Mouse (Mus musculus) CH12.LX (cell line): ENCODE data around the gene Cbx8. TPM values are rescaled to one million over a fixed set of nuclear protein-coding genes. Genes with fewer than 3 reads are reported as not detected.

Experiments used
- DNase-seq: peaks from one replicate; pipeline ENCODE4 v3.0.0-alpha.2; 2013; ENCODE audit errors: extremely low read depth
- H3K27ac ChIP-seq: 2 replicates; pipeline ENCODE4 v1.5.1; 2012; ENCODE audit warnings: low read depth, mild to moderate bottlenecking, control low read depth, moderate library complexity; ENCODE audit not compliant: insufficient read depth
- H3K27me3 ChIP-seq: replicated peaks from 2 replicates; pipeline ENCODE3; 2012; ENCODE audit warnings: inconsistent platforms
- H3K36me3 ChIP-seq, 2 experiments: replicated peaks in 1 of 2; 2 replicates each; pipeline versions ENCODE3 to v1.6.1; 2012; ENCODE audit warnings: inconsistent platforms in 1 of 2, low read length in 1 of 2, mild to moderate bottlenecking in 1 of 2, mixed read lengths in 1 of 2, moderate library complexity in 1 of 2; ENCODE audit not compliant: control insufficient read depth in 1 of 2, insufficient read depth in 1 of 2
- H3K4me1 ChIP-seq, 2 experiments: 2 replicates each; pipeline ENCODE4 v1.6.1; 2012; ENCODE audit warnings: inconsistent platforms in 1 of 2, moderate library complexity in 1 of 2; ENCODE audit not compliant: insufficient read depth in 2 of 2, control insufficient read depth in 1 of 2
- H3K4me2 ChIP-seq: 2 replicates; pipeline ENCODE4 v1.6.1; 2012; ENCODE audit warnings: low read depth, mild to moderate bottlenecking, control low read depth; ENCODE audit not compliant: poor library complexity, insufficient read depth, severe bottlenecking
- H3K4me3 ChIP-seq, 3 experiments: fragments of 150-350 bp in 1 of 3; sonication (generic) in 1 of 3; replicated peaks in 1 of 3; 2 replicates each; pipeline versions ENCODE3 to v1.5.1; 2011 to 2012; ENCODE audit warnings: low read depth in 2 of 3, low read length in 2 of 3, mild to moderate bottlenecking in 2 of 3, moderate library complexity in 2 of 3, control low read depth in 1 of 3, improper control_type of control experiment in 1 of 3, inconsistent platforms in 1 of 3, mixed read lengths in 1 of 3; ENCODE audit not compliant: poor library complexity in 1 of 3
- H3K79me2 ChIP-seq: replicated peaks from 2 replicates; pipeline ENCODE4 v1.6.1; 2012; ENCODE audit warnings: mild to moderate bottlenecking, moderate library complexity; ENCODE audit not compliant: control insufficient read depth, poor library complexity, insufficient read depth, severe bottlenecking; ENCODE audit errors: extremely low read depth
- H3K9ac ChIP-seq: 2 replicates; pipeline ENCODE4 v1.6.1; 2012; ENCODE audit warnings: low read depth, mild to moderate bottlenecking, control low read depth, moderate library complexity; ENCODE audit not compliant: insufficient read depth
- H3K9me3 ChIP-seq: replicated peaks from 2 replicates; pipeline ENCODE3; 2012; ENCODE audit warnings: low read length, inconsistent platforms, mixed read lengths
- BHLHE40 ChIP-seq: IDR thresholded peaks from 2 replicates; pipeline ENCODE4 v1.6.1; 2011; ENCODE audit warnings: mild to moderate bottlenecking, low read depth, low read length, improper control_type of control experiment
- CHD1 ChIP-seq: IDR thresholded peaks from 2 replicates; pipeline ENCODE4 v1.6.1; 2012; ENCODE audit warnings: low read depth, low read length, improper control_type of control experiment, inconsistent platforms
- CTCF ChIP-seq, 2 experiments: IDR thresholded peaks in 1 of 2; conservative IDR thresholded peaks in 1 of 2; 2 replicates each; pipeline ENCODE4 v1.5.1; 2011 to 2012; ENCODE audit warnings: low read depth in 2 of 2, low read length in 2 of 2, improper control_type of control experiment in 1 of 2, inconsistent platforms in 1 of 2, mild to moderate bottlenecking in 1 of 2, moderate library complexity in 1 of 2
- E2F4 ChIP-seq: IDR thresholded peaks from 2 replicates; pipeline ENCODE4 v1.6.1; 2011; ENCODE audit warnings: low read depth, low read length, improper control_type of control experiment; ENCODE audit not compliant: insufficient replicate concordance
- ELF1 ChIP-seq: IDR thresholded peaks from 2 replicates; pipeline ENCODE4 v1.6.1; 2014; ENCODE audit warnings: low read depth, mild to moderate bottlenecking, inconsistent platforms, low read length, improper control_type of control experiment
- EP300 ChIP-seq: IDR thresholded peaks from 2 replicates; pipeline ENCODE4 v1.6.1; 2011; ENCODE audit warnings: low read length, improper control_type of control experiment
- HCFC1 ChIP-seq: IDR thresholded peaks from 2 replicates; pipeline ENCODE4 v1.6.1; 2012; ENCODE audit warnings: low read depth, mild to moderate bottlenecking, inconsistent platforms, low read length, improper control_type of control experiment
- IRF4 ChIP-seq: IDR thresholded peaks from 2 replicates; pipeline ENCODE4 v1.6.1; 2014; ENCODE audit warnings: low read depth, mild to moderate bottlenecking, inconsistent platforms, low read length, improper control_type of control experiment
- JUN ChIP-seq: IDR thresholded peaks from 2 replicates; pipeline ENCODE4 v1.6.1; 2011; ENCODE audit warnings: low read depth, mild to moderate bottlenecking, low read length, improper control_type of control experiment, moderate library complexity; ENCODE audit not compliant: insufficient read depth
- JUND ChIP-seq: conservative IDR thresholded peaks from 2 replicates; pipeline ENCODE4 v1.6.1; 2011; ENCODE audit warnings: low read depth, low read length, improper control_type of control experiment
- KAT2A ChIP-seq: IDR thresholded peaks from 2 replicates; pipeline ENCODE4 v1.6.1; 2012; ENCODE audit warnings: low read length, improper control_type of control experiment, inconsistent platforms; ENCODE audit not compliant: insufficient replicate concordance
- MAFK ChIP-seq: IDR thresholded peaks from 2 replicates; pipeline ENCODE4 v1.6.1; 2011; ENCODE audit warnings: low read length, improper control_type of control experiment; ENCODE audit not compliant: insufficient replicate concordance
- MAZ ChIP-seq: IDR thresholded peaks from 2 replicates; pipeline ENCODE4 v1.6.1; 2012; ENCODE audit warnings: low read depth, mild to moderate bottlenecking, inconsistent platforms, low read length, improper control_type of control experiment, moderate library complexity
- MEF2A ChIP-seq: IDR thresholded peaks from 2 replicates; pipeline ENCODE4 v1.6.1; 2014; ENCODE audit warnings: low read depth, mild to moderate bottlenecking, inconsistent platforms, low read length, improper control_type of control experiment, borderline replicate concordance
- MYC ChIP-seq: IDR thresholded peaks from 2 replicates; pipeline ENCODE4 v1.6.1; 2011; ENCODE audit warnings: low read depth, mild to moderate bottlenecking, improper control_type of control experiment, low read length
- POLR2A ChIP-seq: IDR thresholded peaks from 2 replicates; pipeline ENCODE4 v1.6.1; 2011; ENCODE audit warnings: low read depth, mild to moderate bottlenecking, improper control_type of control experiment, low read length
- POLR2AphosphoS2 ChIP-seq: IDR thresholded peaks from 2 replicates; pipeline ENCODE4 v1.6.1; 2011; ENCODE audit warnings: low read depth, low read length, improper control_type of control experiment
- RAD21 ChIP-seq: IDR thresholded peaks from 2 replicates; pipeline ENCODE4 v1.6.1; 2011; ENCODE audit warnings: low read depth, mild to moderate bottlenecking, low read length, improper control_type of control experiment, moderate library complexity
- SMC3 ChIP-seq: IDR thresholded peaks from 2 replicates; pipeline ENCODE4 v1.6.1; 2011; ENCODE audit warnings: low read depth, low read length, improper control_type of control experiment
- TCF12 ChIP-seq: IDR thresholded peaks from 2 replicates; pipeline ENCODE4 v1.6.1; 2014; ENCODE audit warnings: low read depth, mild to moderate bottlenecking, inconsistent platforms, low read length, improper control_type of control experiment
- UBTF ChIP-seq: IDR thresholded peaks from 2 replicates; pipeline ENCODE4 v1.6.1; 2012; ENCODE audit warnings: low read depth, mild to moderate bottlenecking, inconsistent platforms, low read length, improper control_type of control experiment, moderate library complexity
- USF1 ChIP-seq: IDR thresholded peaks from 2 replicates; pipeline ENCODE4 v1.6.1; 2014; ENCODE audit warnings: low read depth, mild to moderate bottlenecking, inconsistent platforms, low read length, improper control_type of control experiment
- USF2 ChIP-seq: conservative IDR thresholded peaks from 2 replicates; pipeline ENCODE4 v1.6.1; 2011; ENCODE audit warnings: low read depth, low read length, improper control_type of control experiment
- ZMIZ1 ChIP-seq: IDR thresholded peaks from 2 replicates; pipeline ENCODE4 v1.6.1; 2012; ENCODE audit warnings: low read depth, mild to moderate bottlenecking, inconsistent platforms, low read length, improper control_type of control experiment
- dilution Hi-C: fragments of 300-500 bp; cut with MboI; formaldehyde crosslinking; loops from 2 replicates; pipeline ENCODE4 v1.14.3; 2020; ENCODE audit warnings: low sequenced_read_pairs; ENCODE audit not compliant: extremely low pct_unique_long_range_greater_than_20kb, extremely low pct_ligation_motif_present
- in situ Hi-C: fragments of 300-500 bp; cut with MboI; formaldehyde crosslinking; loops from 3 replicates; pipeline ENCODE4 v1.14.3; 2019; ENCODE audit warnings: low sequenced_read_pairs, low pct_ligation_motif_present, low pct_unique_long_range_greater_than_20kb, mixed read lengths
- polyA plus RNA-seq: library from polyadenylated mRNA; unstranded; fragments of >175 nt; gene quantifications from 2 replicates; pipeline ENCODE4 v1.2.1, GENCODE M21; 2012; ENCODE audit warnings: low read depth; ENCODE audit not compliant: insufficient read length
- total RNA-seq, 2 experiments: library from RNA; depleted of rRNA; stranded (reverse); fragments of 300-350 nt in 1 of 2; fragments of >200 nt in 1 of 2; gene quantifications; 2 replicates each; pipeline ENCODE4 v1.2.3; 2012 to 2014

Gene Cbx8
- total and polyA plus RNA-seq, 3 experiments: 6.0 to 10.2 (median 6.2) TPM

- dilution Hi-C loops: no loop called here
- peaks cover 26 to 78% of the 10 kb centered on the region in 2 experiments for H3K4me1 ChIP-seq
- H3K27ac ChIP-seq: no peak overlapping the region
- no peaks in the 10 kb centered on the region for H3K36me3 ChIP-seq
- peaks cover 97% of the 10 kb centered on the region for H3K27me3 ChIP-seq
- TF ChIP-seq EP300 (no peak), IRF4 (no peak), MAZ (no peak), HCFC1 (no peak), SMC3 (no peak)
- TF ChIP-seq, all 38 proteins: peak for 0
- no peak for DNase-seq
- no peaks in the 10 kb centered on the region for H3K79me2 ChIP-seq
- H3K4me3 ChIP-seq: no peak overlapping the region
- H3K9ac ChIP-seq: no peak overlapping the region
- H3K9me3 ChIP-seq: peaks cover 25% of the 10 kb centered on the region
- no peak overlapping the region for H3K4me2 ChIP-seq
- in situ Hi-C loops: loop anchor here (5.0 kb wide), 2 partner anchors 41 to 136 kb away; no protein-coding TSS in a partner anchor
Observed at GRCm38 (mm10) chr11:119051426-119051825, 10.7 kb upstream of the Cbx8 start.

GRCm38 (mm10) chr11:119050361-119050760 lies 9.6 kb upstream of the Cbx8 start:
- Histone ChIP-seq H3K79me2 (no peaks in the 10 kb centered on the region), H3K27me3 (peaks cover 97% of the 10 kb centered on the region), H3K36me3 (no peaks in the 10 kb centered on the region), H3K9ac (no peak overlapping the region), H3K27ac (no peak overlapping the region), H3K4me3 (no peak overlapping the region)
- DNase-seq: no peak
- in situ Hi-C loops: loop anchor here (5.0 kb wide), 2 partner anchors 42 to 137 kb away; no protein-coding TSS in a partner anchor
- dilution Hi-C loops: no loop called here
- no peak for TF ChIP-seq JUN
- no peak for TF ChIP-seq HCFC1
- no peak for TF ChIP-seq POLR2AphosphoS2
- no peak for TF ChIP-seq MAFK
- no peak for TF ChIP-seq MAZ
- TF ChIP-seq, all 38 proteins: peak for 0
- H3K4me2 ChIP-seq: no peak overlapping the region
- H3K4me1 ChIP-seq: peaks cover 25 to 72% of the 10 kb centered on the region in 2 experiments
- peaks cover 20% of the 10 kb centered on the region for H3K9me3 ChIP-seq

GRCm38 (mm10) chr11:119048133-119048510 lies 7.4 kb upstream of the Cbx8 start:
- dilution Hi-C loops: no loop called here
- Histone ChIP-seq H3K4me3 (peak overlapping the region; percentile 1 to 46 (median 45)), H3K27ac (peak overlapping the region; percentile 42)
- TF ChIP-seq POLR2A: peak; percentile 34; the same call in 1 of the 2 replicates
- TF ChIP-seq JUND: no peak
- TF ChIP-seq USF1: no peak
- TF ChIP-seq E2F4: no peak
- TF ChIP-seq MAFK: no peak
- TF ChIP-seq RAD21: no peak
- TF ChIP-seq CTCF (conservative IDR thresholded peaks at IDR 0.05 in 1 of 2, IDR thresholded peaks at IDR 0.05 in 1 of 2; ENCODE audit: low read depth in 2 of 2, low read length in 2 of 2): no peak
- no peak; the same call in 1 of the 2 replicates for TF ChIP-seq IRF4
- no peak for TF ChIP-seq KAT2A
- no peak for TF ChIP-seq ELF1
- TF ChIP-seq USF2: no peak
- peak; percentile 6; the same call in 1 of the 2 replicates for TF ChIP-seq MEF2A
- no peak for TF ChIP-seq MYC
- TF ChIP-seq POLR2AphosphoS2: no peak
- no peak for TF ChIP-seq TCF12
- 0 out of 2 replicates have a peak, but pooled peaks have one; percentile 30 for TF ChIP-seq HCFC1
- TF ChIP-seq JUN: no peak
- no peak for TF ChIP-seq ZMIZ1
- TF ChIP-seq CHD1: no peak
- no peak; the same call in 1 of the 2 replicates for TF ChIP-seq MAZ
- no peak; the same call in 1 of the 2 replicates for TF ChIP-seq UBTF
- peak; percentile 90 for TF ChIP-seq BHLHE40

More at GRCm38 (mm10) chr11:119048133-119048510, 7.4 kb upstream of the Cbx8 start:
- Histone ChIP-seq H3K9ac (peak overlapping the region; percentile 22), H3K4me2 (peak overlapping the region; percentile 72), H3K9me3 (peaks cover 2% of the 10 kb centered on the region), H3K27me3 (peaks cover 97% of the 10 kb centered on the region), H3K79me2 (no peaks in the 10 kb centered on the region), H3K36me3 (no peaks in the 10 kb centered on the region), H3K4me1 (peaks cover 19 to 62% of the 10 kb centered on the region in 2 experiments)
- peak; percentile 84 for DNase-seq
- in situ Hi-C loops: no loop called here
